ENCODE assay signal across 8 mouse cellular contexts in genomic region chr4:115785511-115786034, GRCm38 (mm10). TPM values are rescaled to one million over a fixed set of nuclear protein-coding genes. Genes with fewer than 3 reads are reported as not detected.
A peak's percentile ranks its signal among the peaks of the same experiment; 100 is the strongest.
DNase-seq lines count a peak whose midpoint lies in the region; ATAC-seq and TF ChIP-seq lines count a peak whose summit lies in the region.

No protein-coding gene starts in this region.

- no peaks in the 10 kb centered on the region for H3K9me3 ChIP-seq in CH12.LX (replicated peaks; ENCODE audit: low read length)
- H3K9me3 ChIP-seq in limb, embryonic 15.5 days: no peaks in the 10 kb centered on the region
- no peaks in the 10 kb centered on the region for H3K9me3 ChIP-seq in stomach, embryonic 16.5 days (replicated peaks; ENCODE audit: control insufficient read depth, low read length)

- intact Hi-C loops in gastrocnemius, adult 2 months (cut with DNase I): no loop called here

- dilution Hi-C loops in CH12.LX (cut with MboI; ENCODE audit: extremely low pct_ligation_motif_present, extremely low pct_unique_long_range_greater_than_20kb, low sequenced_read_pairs): no loop called here

- no peak for TF ChIP-seq POLR2A in CH12.LX (IDR thresholded peaks at IDR 0.05; ENCODE audit: low read depth, low read length)

- H3K79me2 ChIP-seq in CH12.LX (replicated peaks; ENCODE audit: control insufficient read depth, extremely low read depth, insufficient read depth, poor library complexity, severe bottlenecking): peaks cover 4% of the 10 kb centered on the region

- TF ChIP-seq CTCF in gastrocnemius, adult 2 months (IDR thresholded peaks at IDR 0.05): no peak
- TF ChIP-seq CTCF in CH12.LX (conservative IDR thresholded peaks at IDR 0.05 in 1 of 2, IDR thresholded peaks at IDR 0.05 in 1 of 2; ENCODE audit: low read depth in 2 of 2, low read length in 2 of 2): no peak

- in situ Hi-C loops in CH12.LX (cut with MboI; ENCODE audit: low pct_ligation_motif_present, low pct_unique_long_range_greater_than_20kb, low sequenced_read_pairs): loop anchor here (10.0 kb wide), 2 partner anchors 59 to 781 kb away; partner anchors contain the start of gene Stil

- H3K4me3 ChIP-seq in gastrocnemius, adult 2 months: peak overlapping the region; percentile 99
- peak overlapping the region; percentile 70 to 89 (median 82) for H3K4me3 ChIP-seq in CH12.LX (replicated peaks in 1 of 3; ENCODE audit: low read depth in 2 of 3, low read length in 2 of 3, poor library complexity in 1 of 3)
- H3K4me3 ChIP-seq in limb, embryonic 15.5 days: peak overlapping the region; percentile 70
- H3K4me3 ChIP-seq in stomach, embryonic 16.5 days (replicated peaks; ENCODE audit: low read length): peak overlapping the region; percentile 76

- 49% methylated on average over 7 of the region's 7 CpGs for WGBS in limb, embryonic 15.5 days
- 51% methylated on average over 7 of the region's 7 CpGs for WGBS in stomach, embryonic 16.5 days

- TF ChIP-seq EP300 in CH12.LX (IDR thresholded peaks at IDR 0.05; ENCODE audit: low read length): no peak

- ATAC-seq in erythroid progenitor cell, adult 5-6 weeks (replicated peaks; ENCODE audit: low FRiP score, poor library complexity, severe bottlenecking): peak; percentile 49; the same call in 1 of the 2 replicates
- ATAC-seq in limb, embryonic 15.5 days (ENCODE audit: insufficient number of reproducible peaks, low FRiP score, low TSS enrichment, low read depth): no peak
- no peak; the same call in 1 of the 2 replicates for ATAC-seq in stomach, embryonic 16.5 days (ENCODE audit: insufficient read depth, low FRiP score)
- ATAC-seq in monocyte, adult 5-6 weeks (replicated peaks; ENCODE audit: insufficient number of reproducible peaks, low FRiP score, low TSS enrichment, poor library complexity, severe bottlenecking): no peak

- DNase-seq in gastrocnemius, adult 2 months: no peak
- DNase-seq in gastrocnemius, postnatal 4 days (ENCODE audit: low spot score in 2 of 2): no peak
- peak; percentile 38 for DNase-seq in CH12.LX (ENCODE audit: extremely low read depth)
- no peak for DNase-seq in frontal cortex, adult 2 months (ENCODE audit: extremely low spot score in 1 of 2, low spot score in 1 of 2)

- H3K4me1 ChIP-seq in CH12.LX (ENCODE audit: control insufficient read depth in 1 of 2, insufficient read depth in 2 of 2): peaks cover 5 to 24% of the 10 kb centered on the region in 2 experiments; a peak in 3 of 4 replicates
- H3K4me1 ChIP-seq in limb, embryonic 15.5 days: peaks cover 13% of the 10 kb centered on the region; the same call in 1 of the 2 replicates
- peaks cover 7% of the 10 kb centered on the region for H3K4me1 ChIP-seq in stomach, embryonic 16.5 days (ENCODE audit: control insufficient read depth, insufficient read depth, low read length)

- H3K27ac ChIP-seq in gastrocnemius, adult 2 months: peak overlapping the region; percentile 92
- H3K27ac ChIP-seq in CH12.LX (ENCODE audit: insufficient read depth, low read depth): no peak overlapping the region; the same call in 1 of the 2 replicates
- H3K27ac ChIP-seq in limb, embryonic 15.5 days: peak overlapping the region; percentile 65; the same call in 1 of the 2 replicates
- H3K27ac ChIP-seq in stomach, embryonic 16.5 days (ENCODE audit: low read length): peak overlapping the region; percentile 67; the same call in 1 of the 2 replicates

- peaks cover 15 to 37% of the 10 kb centered on the region in 2 experiments for H3K36me3 ChIP-seq in CH12.LX (replicated peaks in 1 of 2; ENCODE audit: control insufficient read depth in 1 of 2, insufficient read depth in 1 of 2, low read length in 1 of 2)
- H3K36me3 ChIP-seq in limb, embryonic 15.5 days: peaks cover 28% of the 10 kb centered on the region
- H3K36me3 ChIP-seq in stomach, embryonic 16.5 days (ENCODE audit: control insufficient read depth, insufficient read depth, low read length): no peaks in the 10 kb centered on the region

- H3K9ac ChIP-seq in CH12.LX (ENCODE audit: insufficient read depth, low read depth): peak overlapping the region; percentile 95
- H3K9ac ChIP-seq in limb, embryonic 15.5 days: peak overlapping the region; percentile 63
- peak overlapping the region; percentile 88 for H3K9ac ChIP-seq in stomach, embryonic 16.5 days (ENCODE audit: low read length)

- H3K4me2 ChIP-seq in CH12.LX (ENCODE audit: insufficient read depth, low read depth, poor library complexity, severe bottlenecking): peak overlapping the region; percentile 81
- peak overlapping the region; percentile 76 for H3K4me2 ChIP-seq in limb, embryonic 15.5 days
- H3K4me2 ChIP-seq in stomach, embryonic 16.5 days (ENCODE audit: low read depth, low read length): peak overlapping the region; percentile 79

- no peaks in the 10 kb centered on the region for H3K27me3 ChIP-seq in CH12.LX (replicated peaks)
- no peaks in the 10 kb centered on the region for H3K27me3 ChIP-seq in limb, embryonic 15.5 days
- no peaks in the 10 kb centered on the region for H3K27me3 ChIP-seq in stomach, embryonic 16.5 days (ENCODE audit: control insufficient read depth, insufficient read depth, low read length)

- TF ChIP-seq RAD21 in CH12.LX (IDR thresholded peaks at IDR 0.05; ENCODE audit: low read depth, low read length): no peak

RNA-seq across cellular contexts. Expression of gene Atpaf1, which starts 1.0 kb away (rescaled TPM):
- 10 to 100 TPM; 46.9 to 70.1 TPM for total RNA-seq in gastrocnemius, adult 2 months (2021)
- total RNA-seq in gastrocnemius, postnatal 4 days (2021): 10 to 100 TPM; 30.3 to 32.0 TPM
- total RNA-seq in CH12.LX (2012; rRNA removed): 17.0 and 24.3 TPM in 2 replicates
- 36.3 and 37.5 TPM in 2 replicates for total RNA-seq in CH12.LX (2014; rRNA removed)
- 22.1 and 27.7 TPM in 2 replicates for polyA plus RNA-seq in CH12.LX (2012; ENCODE audit: insufficient read length, low read depth)
- total RNA-seq in erythroid progenitor cell, adult 5-6 weeks (2015; ENCODE audit: low replicate concordance): 4.2 and 5.8 TPM in 2 replicates
- 8.1 and 14.3 TPM in 2 replicates for total RNA-seq in erythroid progenitor cell, adult 5-6 weeks (2017; ENCODE audit: low replicate concordance)
- polyA plus RNA-seq in limb, embryonic 15.5 days (2015; fragmentation: Nextera tagmentation; extraction: Ambion mirVana): 44.1 and 50.6 TPM in 2 replicates
- 33.7 and 36.2 TPM in 2 replicates for polyA plus RNA-seq in stomach, embryonic 16.5 days (2015; fragmentation: Nextera tagmentation; extraction: Ambion mirVana)
- 3.2 to 9.0 TPM (median 7.3 TPM) in 3 replicates for total RNA-seq in monocyte, adult 5-6 weeks (2017)
- 65.8 and 66.9 TPM in 2 replicates for polyA plus RNA-seq in frontal cortex, adult 2 months (2012; rRNA removed)

RNA-seq across cellular contexts. Expression of gene Tex38, which starts 4.8 kb away (rescaled TPM):
- total RNA-seq in gastrocnemius, adult 2 months (2021): 1 to 10 TPM; 2.3 to 2.8 TPM
- total RNA-seq in gastrocnemius, postnatal 4 days (2021): 1 to 10 TPM; 1.0 to 1.1 TPM
- total RNA-seq in CH12.LX (2012; rRNA removed) (0.17 TPM in 1 of 2 replicates, not detected in the other), CH12.LX (2014; rRNA removed) (not detected in 2 replicates)
- polyA plus RNA-seq in CH12.LX (2012; ENCODE audit: insufficient read length, low read depth): 0.30 and 0.52 TPM in 2 replicates
- not detected in 2 replicates for total RNA-seq in erythroid progenitor cell, adult 5-6 weeks (2015; ENCODE audit: low replicate concordance)
- total RNA-seq in erythroid progenitor cell, adult 5-6 weeks (2017; ENCODE audit: low replicate concordance): not detected in 2 replicates
- 0.22 and 0.26 TPM in 2 replicates for polyA plus RNA-seq in limb, embryonic 15.5 days (2015; fragmentation: Nextera tagmentation; extraction: Ambion mirVana)
- 0.28 TPM in 1 of 2 replicates, not detected in the other for polyA plus RNA-seq in stomach, embryonic 16.5 days (2015; fragmentation: Nextera tagmentation; extraction: Ambion mirVana)
- not detected in 3 replicates for total RNA-seq in monocyte, adult 5-6 weeks (2017)
- polyA plus RNA-seq in frontal cortex, adult 2 months (2012; rRNA removed): 0.19 and 0.20 TPM in 2 replicates

RNA-seq across cellular contexts. Expression of gene Mob3c, which starts 42.3 kb away (rescaled TPM):
- total RNA-seq in gastrocnemius, adult 2 months (2021): 1 to 10 TPM; 2.3 to 4.0 TPM
- 1 to 10 TPM; 5.5 to 8.1 TPM for total RNA-seq in gastrocnemius, postnatal 4 days (2021)
- total RNA-seq in CH12.LX (2012; rRNA removed) (9.2 and 9.3 TPM in 2 replicates), CH12.LX (2014; rRNA removed) (7.4 and 7.8 TPM in 2 replicates)
- polyA plus RNA-seq in CH12.LX (2012; ENCODE audit: insufficient read length, low read depth): 5.9 and 9.2 TPM in 2 replicates
- total RNA-seq in erythroid progenitor cell, adult 5-6 weeks (2015; ENCODE audit: low replicate concordance): 6.7 and 26.3 TPM in 2 replicates
- 1.4 and 9.2 TPM in 2 replicates for total RNA-seq in erythroid progenitor cell, adult 5-6 weeks (2017; ENCODE audit: low replicate concordance)
- polyA plus RNA-seq in limb, embryonic 15.5 days (2015; fragmentation: Nextera tagmentation; extraction: Ambion mirVana): 14.0 and 14.1 TPM in 2 replicates
- polyA plus RNA-seq in stomach, embryonic 16.5 days (2015; fragmentation: Nextera tagmentation; extraction: Ambion mirVana): 11.8 and 12.9 TPM in 2 replicates
- 17.7 to 25.1 TPM (median 19.5 TPM) in 3 replicates for total RNA-seq in monocyte, adult 5-6 weeks (2017)
- polyA plus RNA-seq in frontal cortex, adult 2 months (2012; rRNA removed): 10.9 and 11.5 TPM in 2 replicates

RNA-seq across cellular contexts. Expression of gene Efcab14, which starts 48.0 kb away (rescaled TPM):
- total RNA-seq in gastrocnemius, adult 2 months (2021): 10 to 100 TPM; 35.7 to 49.5 TPM
- 10 to 100 TPM; 36.5 to 40.3 TPM for total RNA-seq in gastrocnemius, postnatal 4 days (2021)
- total RNA-seq in CH12.LX (2012; rRNA removed): 12.3 and 12.9 TPM in 2 replicates
- 12.4 and 13.5 TPM in 2 replicates for total RNA-seq in CH12.LX (2014; rRNA removed)
- 18.3 and 23.0 TPM in 2 replicates for polyA plus RNA-seq in CH12.LX (2012; ENCODE audit: insufficient read length, low read depth)
- 48.6 and 49.7 TPM in 2 replicates for total RNA-seq in erythroid progenitor cell, adult 5-6 weeks (2015; ENCODE audit: low replicate concordance)
- total RNA-seq in erythroid progenitor cell, adult 5-6 weeks (2017; ENCODE audit: low replicate concordance): 30.9 and 37.1 TPM in 2 replicates
- 34.1 and 36.5 TPM in 2 replicates for polyA plus RNA-seq in limb, embryonic 15.5 days (2015; fragmentation: Nextera tagmentation; extraction: Ambion mirVana)
- 30.1 and 31.3 TPM in 2 replicates for polyA plus RNA-seq in stomach, embryonic 16.5 days (2015; fragmentation: Nextera tagmentation; extraction: Ambion mirVana)
- 23.1 to 39.7 TPM (median 23.5 TPM) in 3 replicates for total RNA-seq in monocyte, adult 5-6 weeks (2017)
- 35.9 and 37.1 TPM in 2 replicates for polyA plus RNA-seq in frontal cortex, adult 2 months (2012; rRNA removed)

RNA-seq across cellular contexts. Expression of gene Mknk1, which starts 53.4 kb away (rescaled TPM):
- 10 to 100 TPM; 24.4 to 28.0 TPM for total RNA-seq in gastrocnemius, adult 2 months (2021)
- total RNA-seq in gastrocnemius, postnatal 4 days (2021): 10 to 100 TPM; 45.8 to 47.8 TPM
- total RNA-seq in CH12.LX (2012; rRNA removed): 34.7 and 39.0 TPM in 2 replicates
- total RNA-seq in CH12.LX (2014; rRNA removed): 15.7 and 17.8 TPM in 2 replicates
- polyA plus RNA-seq in CH12.LX (2012; ENCODE audit: insufficient read length, low read depth): 31.5 and 38.5 TPM in 2 replicates
- 82.9 and 104 TPM in 2 replicates for total RNA-seq in erythroid progenitor cell, adult 5-6 weeks (2015; ENCODE audit: low replicate concordance)
- total RNA-seq in erythroid progenitor cell, adult 5-6 weeks (2017; ENCODE audit: low replicate concordance): 116 and 146 TPM in 2 replicates
- 31.8 and 32.7 TPM in 2 replicates for polyA plus RNA-seq in limb, embryonic 15.5 days (2015; fragmentation: Nextera tagmentation; extraction: Ambion mirVana)
- polyA plus RNA-seq in stomach, embryonic 16.5 days (2015; fragmentation: Nextera tagmentation; extraction: Ambion mirVana): 42.4 and 42.5 TPM in 2 replicates
- total RNA-seq in monocyte, adult 5-6 weeks (2017): 80.9 to 129 TPM (median 98.0 TPM) in 3 replicates
- 60.8 and 70.3 TPM in 2 replicates for polyA plus RNA-seq in frontal cortex, adult 2 months (2012; rRNA removed)
